Mouse (Mus musculus) 3T3-L1 (cell line): ENCODE data around the gene Amer2.

Source experiments
- DNase-seq: peaks from one replicate; pipeline ENCODE4 v3.0.0-alpha.2; 2015; ENCODE audit warnings: low read depth, low spot score

Amer2 gene

GRCm38 (mm10) chr14:60386591-60387501 is 13.8 kb downstream of the Amer2 start:
- no peak for DNase-seq

- no peak for DNase-seq
Observed at GRCm38 (mm10) chr14:60388332-60388731, 15.3 kb downstream of the Amer2 start.

GRCm38 (mm10) chr14:60392202-60392601 is 19.1 kb downstream of the Amer2 start:
- DNase-seq = no peak

- DNase-seq = no peak
Observed at GRCm38 (mm10) chr14:60397321-60397720, 24.3 kb downstream of the Amer2 start.

- DNase-seq = no peak
Observed at GRCm38 (mm10) chr14:60398861-60399260, 25.8 kb downstream of the Amer2 start.

GRCm38 (mm10) chr14:60403228-60403627 is 30.2 kb downstream of the Amer2 start:
- no peak for DNase-seq

GRCm38 (mm10) chr14:60405829-60406228 is 32.8 kb downstream of the Amer2 start:
- no peak for DNase-seq

GRCm38 (mm10) chr14:60406543-60406942 is 33.5 kb downstream of the Amer2 start:
- no peak for DNase-seq

- DNase-seq = no peak
Observed at GRCm38 (mm10) chr14:60407319-60407718, 34.3 kb downstream of the Amer2 start.

- DNase-seq = peak; percentile 3
Observed at GRCm38 (mm10) chr14:60409702-60410491, 36.8 kb downstream of the Amer2 start.

- no peak for DNase-seq
Observed at GRCm38 (mm10) chr14:60411229-60411628, 38.2 kb downstream of the Amer2 start.

- DNase-seq = no peak
Observed at GRCm38 (mm10) chr14:60414691-60415090, 41.6 kb downstream of the Amer2 start.

GRCm38 (mm10) chr14:60417924-60418323 is 44.9 kb downstream of the Amer2 start:
- DNase-seq = no peak

- no peak for DNase-seq
Observed at GRCm38 (mm10) chr14:60422920-60423319, 49.9 kb downstream of the Amer2 start.

GRCm38 (mm10) chr14:60424174-60424573 is 51.1 kb downstream of the Amer2 start:
- no peak for DNase-seq

- DNase-seq = no peak
Observed at GRCm38 (mm10) chr14:60425553-60425952, 52.5 kb downstream of the Amer2 start.

GRCm38 (mm10) chr14:60427896-60428295 is 54.8 kb downstream of the Amer2 start:
- DNase-seq = peak; percentile 32

- DNase-seq = no peak
Observed at GRCm38 (mm10) chr14:60429513-60429912, 56.5 kb downstream of the Amer2 start.

GRCm38 (mm10) chr14:60431515-60431914 is 58.5 kb downstream of the Amer2 start:
- no peak for DNase-seq

GRCm38 (mm10) chr14:60432136-60432535 is 59.1 kb downstream of the Amer2 start:
- no peak for DNase-seq

GRCm38 (mm10) chr14:60435515-60435914 is 62.5 kb downstream of the Amer2 start:
- DNase-seq = no peak

GRCm38 (mm10) chr14:60436364-60436763 is 63.3 kb downstream of the Amer2 start:
- no peak for DNase-seq
